Mouse (Mus musculus) hindbrain, postnatal 0 days (tissue): Measurements from ENCODE around the gene Eif2b2. TPM values are rescaled to one million over a fixed set of nuclear protein-coding genes. Genes with fewer than 3 reads are reported as not detected.

Source experiments
- ATAC-seq: fragments of 200-750 bp; cut with Nextera tagmentation; 2 replicates; pipeline ENCODE4 v1.8.0; 2017; ENCODE audit warnings: mild to moderate bottlenecking, moderate TSS enrichment, moderate library complexity
- DNase-seq: peaks from one replicate; pipeline ENCODE4 v3.0.0-alpha.2; 2015; ENCODE audit warnings: low spot score
- H3K27ac ChIP-seq: fragments of 300-500 bp; sonication (generic); 2 replicates; pipeline ENCODE4 v1.5.1; 2014; ENCODE audit warnings: mild to moderate bottlenecking
- H3K27me3 ChIP-seq: fragments of 300-500 bp; sonication (generic); 2 replicates; pipeline ENCODE4 v1.6.1; 2014; ENCODE audit warnings: low read length, mixed read lengths; ENCODE audit not compliant: insufficient read depth
- H3K36me3 ChIP-seq: fragments of 300-500 bp; sonication (generic); 2 replicates; pipeline ENCODE4 v1.6.1; 2014; ENCODE audit warnings: low read length, mixed read lengths; ENCODE audit not compliant: insufficient read depth
- H3K4me1 ChIP-seq: fragments of 300-500 bp; sonication (generic); 2 replicates; pipeline ENCODE4 v1.6.1; 2014; ENCODE audit warnings: antibody characterized with exemption, low read length, mixed read lengths; ENCODE audit not compliant: insufficient read depth
- H3K4me2 ChIP-seq: fragments of 300-500 bp; sonication (generic); 2 replicates; pipeline ENCODE4 v1.6.1; 2014; ENCODE audit warnings: low read depth, mild to moderate bottlenecking, low read length, moderate library complexity, mixed read lengths
- H3K4me3 ChIP-seq: fragments of 300-500 bp; sonication (generic); 2 replicates; pipeline ENCODE4 v1.5.1; 2014; ENCODE audit warnings: low read length
- H3K9ac ChIP-seq: fragments of 300-500 bp; sonication (generic); replicated peaks from 2 replicates; pipeline ENCODE4 v1.6.1; 2014; ENCODE audit warnings: mild to moderate bottlenecking, low read length, moderate library complexity, mixed read lengths
- H3K9me3 ChIP-seq: fragments of 300-500 bp; sonication (generic); 2 replicates; pipeline ENCODE4 v1.6.1; 2016; ENCODE audit warnings: low read length, mixed read lengths
- CTCF ChIP-seq: IDR thresholded peaks from 2 replicates; pipeline ENCODE4 v1.5.1; 2016; ENCODE audit warnings: antibody characterized with exemption, control low read depth, low read depth
- WGBS: fragments of 180-500 bp; shearing (Covaris S2); extraction: QIAGEN DNeasy Blood & Tissue Kit; methylation state at CpG from one replicate; pipeline ENCODE4 v1.1.7; 2014; 5-methylcytosine and 5-hydroxymethylcytosine counted together
- polyA plus RNA-seq: library from polyadenylated mRNA; unstranded; fragments of >200 nt; fragmentation: Nextera tagmentation; extraction: Ambion mirVana; gene quantifications from 2 replicates; pipeline ENCODE4 v1.2.1, GENCODE M21; 2015
- total RNA-seq: library from RNA; depleted of rRNA; stranded (reverse); fragments of >200 nt; gene quantifications from 2 replicates; pipeline ENCODE4 v1.2.3, GENCODE M21; 2014

The Eif2b2 gene
- total and polyA plus RNA-seq, 2 experiments from 2014 or later: 87.9 to 91.0 TPM

DNA sequence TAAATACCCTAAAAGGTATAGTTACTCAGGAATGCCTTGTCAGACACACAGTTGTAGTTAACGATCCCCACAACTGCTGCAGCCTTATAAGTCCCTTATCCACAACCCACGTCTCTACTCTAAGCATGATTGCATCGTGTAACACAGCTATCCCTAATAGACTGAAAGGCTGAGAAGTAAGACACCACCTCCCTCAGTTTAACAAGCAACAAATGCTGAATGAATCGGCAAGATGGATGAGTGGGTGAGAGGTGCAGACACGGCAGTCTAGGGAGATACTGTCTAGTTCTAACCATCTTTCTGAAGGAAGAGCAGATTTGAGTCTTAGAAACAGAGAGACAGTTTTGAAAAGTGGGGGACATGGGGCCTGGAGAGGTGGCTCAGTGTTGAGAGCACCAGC lies 43.9 kb downstream of the Eif2b2 start:
- H3K27ac ChIP-seq: no peak overlapping the region
- WGBS: 83% methylated on average over 5 of the region's 5 CpGs
- H3K9ac ChIP-seq: no peak overlapping the region
- no peak for TF ChIP-seq CTCF
- H3K36me3 ChIP-seq: no peaks in the 10 kb centered on the region
- H3K4me3 ChIP-seq: no peak overlapping the region
- no peaks in the 10 kb centered on the region for H3K9me3 ChIP-seq
- no peaks in the 10 kb centered on the region for H3K4me1 ChIP-seq
- ATAC-seq: no peak
- no peaks in the 10 kb centered on the region for H3K27me3 ChIP-seq
- DNase-seq: no peak
- no peak overlapping the region for H3K4me2 ChIP-seq

DNA sequence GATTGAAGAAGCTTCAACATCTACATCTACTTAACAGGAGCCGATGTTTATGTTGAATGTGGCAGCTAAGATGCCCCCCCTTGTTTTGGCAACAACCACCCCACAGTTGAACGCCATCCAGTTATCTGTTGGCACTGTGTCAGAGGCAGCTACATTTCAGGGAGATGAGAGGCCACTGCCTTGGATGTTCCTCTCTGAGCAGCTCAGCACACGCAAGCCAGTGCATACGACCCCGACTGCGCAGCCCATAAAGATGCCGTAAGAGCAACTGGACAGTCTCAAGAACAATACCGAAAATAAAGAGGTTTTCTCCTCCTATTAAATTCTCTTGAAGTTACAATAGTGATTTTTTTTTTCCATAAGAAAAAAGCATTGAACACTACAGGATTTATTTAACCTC lies 45.2 kb downstream of the Eif2b2 start:
- H3K9ac ChIP-seq: no peak overlapping the region
- no peak for TF ChIP-seq CTCF
- 61% methylated on average over 8 of the region's 8 CpGs for WGBS
- H3K9me3 ChIP-seq: no peaks in the 10 kb centered on the region
- no peaks in the 10 kb centered on the region for H3K36me3 ChIP-seq
- DNase-seq: peak; percentile 33
- H3K4me2 ChIP-seq: no peak overlapping the region
- no peak overlapping the region for H3K27ac ChIP-seq
- no peak overlapping the region for H3K4me3 ChIP-seq
- no peaks in the 10 kb centered on the region for H3K27me3 ChIP-seq
- no peaks in the 10 kb centered on the region for H3K4me1 ChIP-seq
- no peak for ATAC-seq

DNA sequence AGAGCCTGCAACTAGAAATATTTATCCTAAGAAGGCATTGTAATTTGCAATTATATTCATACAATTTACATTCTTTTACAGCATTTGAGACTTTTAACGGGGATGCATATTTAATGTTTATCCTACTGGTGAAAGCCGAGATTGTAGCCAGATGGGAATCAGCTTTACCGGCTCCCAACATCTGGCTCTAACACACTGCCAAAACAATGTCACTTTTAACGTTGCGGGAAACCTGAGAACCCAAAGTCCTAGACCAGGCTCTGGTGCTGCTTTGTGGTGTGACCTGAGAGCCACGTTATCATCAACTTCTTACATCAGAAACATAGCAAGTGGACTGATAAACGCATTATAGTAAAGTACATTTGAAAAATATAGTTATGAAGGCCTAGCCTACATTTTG lies 45.7 kb downstream of the Eif2b2 start:
- Histone ChIP-seq H3K4me3 (no peak overlapping the region), H3K9me3 (no peaks in the 10 kb centered on the region), H3K4me2 (no peak overlapping the region), H3K27me3 (no peaks in the 10 kb centered on the region), H3K4me1 (no peaks in the 10 kb centered on the region; the same call in 1 of the 2 replicates), H3K36me3 (no peaks in the 10 kb centered on the region), H3K9ac (no peak overlapping the region), H3K27ac (no peak overlapping the region)
- 57% methylated on average over 7 of the region's 7 CpGs for WGBS
- ATAC-seq (no peak), DNase-seq (peak; percentile 14)
- TF ChIP-seq CTCF: no peak

DNA sequence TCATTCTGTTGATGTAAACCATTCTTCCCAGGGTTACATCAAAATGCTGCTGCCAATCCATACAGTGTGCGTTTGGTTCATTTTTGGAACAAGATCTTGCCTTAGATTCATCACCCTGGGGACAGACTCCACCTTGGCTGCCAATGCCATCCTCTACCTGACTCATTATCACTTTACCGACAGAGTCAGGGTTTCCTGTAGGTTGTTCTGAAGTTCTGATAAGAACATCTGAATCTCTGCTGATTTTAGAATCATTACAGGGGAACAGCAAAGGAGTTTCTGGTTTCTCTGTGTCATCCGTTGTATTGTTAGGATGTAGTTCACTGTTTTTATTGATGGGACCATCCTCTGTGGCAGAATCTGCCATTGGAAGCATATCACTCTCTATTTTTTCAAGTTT lies 47.0 kb downstream of the Eif2b2 start:
- H3K27me3 ChIP-seq: no peaks in the 10 kb centered on the region
- 95% methylated on average over 3 of the region's 3 CpGs for WGBS
- TF ChIP-seq CTCF: no peak

DNA sequence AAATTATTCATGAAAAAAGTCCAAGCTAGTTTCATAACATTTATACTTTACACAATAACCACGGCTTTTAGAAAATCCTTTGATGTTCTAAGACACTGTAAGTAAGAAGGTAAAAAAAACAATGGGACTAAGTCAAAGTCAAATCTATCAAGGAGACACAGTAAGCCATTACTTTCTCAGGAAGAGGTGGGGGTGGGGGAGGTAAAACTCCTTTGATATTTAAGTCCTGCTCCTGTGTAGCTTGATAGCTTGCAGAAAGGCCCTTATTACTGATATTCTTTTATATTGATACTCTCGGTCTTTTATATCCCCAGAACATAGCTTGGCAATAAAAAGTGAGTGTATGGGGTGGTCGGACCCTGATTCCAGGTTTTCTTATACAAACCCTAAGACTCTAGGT lies 50.5 kb downstream of the Eif2b2 start:
- ATAC-seq: no peak
- no peaks in the 10 kb centered on the region for H3K27me3 ChIP-seq
- no peaks in the 10 kb centered on the region for H3K36me3 ChIP-seq
- no peak for TF ChIP-seq CTCF
- WGBS: 52% methylated on average over 3 of the region's 3 CpGs
- H3K4me3 ChIP-seq: peak overlapping the region; percentile 46
- peak overlapping the region; percentile 47 for H3K9ac ChIP-seq
- peak overlapping the region; percentile 55 for H3K4me2 ChIP-seq
- H3K9me3 ChIP-seq: no peaks in the 10 kb centered on the region
- H3K4me1 ChIP-seq: no peaks in the 10 kb centered on the region; the same call in 1 of the 2 replicates
- peak overlapping the region; percentile 61 for H3K27ac ChIP-seq
- DNase-seq: no peak

More for the DNA sequence above, 47.0 kb downstream of the Eif2b2 start:
- Histone ChIP-seq H3K4me1 (no peaks in the 10 kb centered on the region; the same call in 1 of the 2 replicates), H3K9ac (no peak overlapping the region), H3K27ac (no peak overlapping the region), H3K4me2 (no peak overlapping the region), H3K36me3 (no peaks in the 10 kb centered on the region), H3K4me3 (no peak overlapping the region), H3K9me3 (no peaks in the 10 kb centered on the region)
- DNase-seq (no peak), ATAC-seq (no peak)

DNA sequence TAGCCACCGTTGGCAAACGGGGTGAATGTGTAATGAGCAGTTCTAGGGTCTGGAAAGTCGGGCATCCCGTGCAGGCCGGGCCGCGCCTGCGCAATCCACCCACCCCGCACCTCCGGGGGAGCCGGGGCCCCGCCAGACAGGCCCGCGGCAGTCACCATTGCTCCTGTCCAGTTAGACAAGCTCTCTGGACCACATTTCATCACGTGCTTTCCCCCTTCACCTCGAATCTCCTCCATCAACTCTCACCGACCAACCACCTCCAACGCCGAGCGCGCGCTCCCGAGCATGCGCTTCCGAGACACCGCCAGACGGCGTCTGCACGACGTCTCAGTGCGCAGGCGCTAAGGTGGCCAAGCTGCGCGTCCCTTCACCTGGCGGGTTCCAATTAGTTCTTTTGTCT lies 51.0 kb downstream of the Eif2b2 start, which contains the start of gene Mlh3:
Mlh3 (minus strand) TSS at position 281 of the 400 bp plus-strand sequence.
- H3K36me3 ChIP-seq: no peaks in the 10 kb centered on the region
- WGBS: under 1% methylated on average over 35 of the region's 35 CpGs
- peak; percentile 68 for TF ChIP-seq CTCF
- H3K4me2 ChIP-seq: peak within 1 kb of the TSS; percentile 55
- ATAC-seq (peak; percentile 96), DNase-seq (peak; percentile 95)
- peak within 1 kb of the TSS; percentile 61 for H3K27ac ChIP-seq
- peak within 1 kb of the TSS; percentile 46 for H3K4me3 ChIP-seq
- H3K4me1 ChIP-seq: no peaks in the 10 kb centered on the region; the same call in 1 of the 2 replicates
- no peaks in the 10 kb centered on the region for H3K27me3 ChIP-seq
- H3K9me3 ChIP-seq: no peaks in the 10 kb centered on the region
- H3K9ac ChIP-seq: peak within 1 kb of the TSS; percentile 47

DNA sequence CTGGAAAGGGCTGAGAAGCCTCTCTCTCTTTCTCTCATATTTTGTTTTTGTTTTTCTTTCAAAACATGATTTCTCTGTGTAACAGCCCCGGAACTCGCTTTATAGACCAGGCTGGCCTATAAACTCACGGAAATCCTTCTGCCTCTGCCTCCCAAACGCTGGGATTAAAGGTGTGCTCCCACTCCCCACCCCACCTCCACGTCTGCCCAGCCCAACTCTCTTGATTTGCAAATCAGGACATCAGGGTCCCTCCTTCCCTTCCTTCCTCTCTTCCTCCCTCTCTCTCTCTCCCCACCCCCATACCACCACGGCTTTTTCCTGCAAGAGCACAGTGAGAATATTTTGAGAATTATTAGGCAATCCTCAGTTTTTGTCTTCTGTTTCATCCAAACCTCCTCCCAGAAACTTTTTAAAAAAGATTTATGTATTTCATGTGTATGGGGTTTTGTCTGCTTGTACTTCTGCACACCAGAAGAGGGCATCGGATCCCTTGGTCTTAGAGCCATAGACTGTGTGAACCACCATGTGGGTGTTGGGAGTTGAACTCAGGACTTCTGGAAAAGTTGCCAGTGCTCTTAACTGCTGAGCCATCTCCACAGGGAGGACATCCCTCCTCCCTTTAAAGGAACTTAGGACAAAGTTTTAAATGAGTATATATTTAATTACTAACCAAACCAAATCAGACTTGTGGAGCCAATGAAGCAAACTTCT lies 52.0 kb downstream of the Eif2b2 start:
- Histone ChIP-seq H3K9me3 (no peaks in the 10 kb centered on the region), H3K4me3 (no peak overlapping the region), H3K9ac (no peak overlapping the region), H3K27me3 (no peaks in the 10 kb centered on the region), H3K4me1 (no peaks in the 10 kb centered on the region; the same call in 1 of the 2 replicates), H3K4me2 (no peak overlapping the region), H3K27ac (no peak overlapping the region), H3K36me3 (no peaks in the 10 kb centered on the region)
- DNase-seq: no peak
- no peak for ATAC-seq
- WGBS: 78% methylated on average over 7 of the region's 7 CpGs
- no peak for TF ChIP-seq CTCF
